Mouse (Mus musculus): ENCODE data around the gene Foxa3. TPM values are rescaled to one million over a fixed set of nuclear protein-coding genes. Genes with fewer than 3 reads are reported as not detected.

Gene Foxa3
- total and polyA plus RNA-seq, 2 experiments from 2014 or later: not detected

GRCm38 (mm10) chr7:19052345-19053135 lies 29.2 kb upstream of the Foxa3 start:
- Histone ChIP-seq H3K4me3 (ENCODE audit: low read depth, low read length) (no peak overlapping the region), H3K27ac (ENCODE audit: low read depth) (no peak overlapping the region), H3K4me1 (ENCODE audit: control insufficient read depth, insufficient read depth) (no peaks in the 10 kb centered on the region), H3K9ac (replicated peaks; ENCODE audit: low read depth, low read length) (no peak overlapping the region), H3K4me2 (ENCODE audit: low read depth, low read length) (no peak overlapping the region), H3K36me3 (replicated peaks; ENCODE audit: control insufficient read depth, insufficient read depth, low read length) (peaks cover 45% of the 10 kb centered on the region), H3K27me3 (ENCODE audit: control insufficient read depth, insufficient read depth, low read length) (no peaks in the 10 kb centered on the region), H3K9me3 (replicated peaks; ENCODE audit: control insufficient read depth, low read length) (no peaks in the 10 kb centered on the region)
- TF ChIP-seq EP300 (IDR thresholded peaks at IDR 0.05; ENCODE audit: low read depth) (no peak), CTCF (IDR thresholded peaks at IDR 0.05; ENCODE audit: low read depth) (no peak)
- WGBS: 85% methylated on average over 15 of the region's 15 CpGs
- DNase-seq (ENCODE audit: low spot score) (no peak), ATAC-seq (ENCODE audit: insufficient read depth, low read depth) (no peak)

DNA sequence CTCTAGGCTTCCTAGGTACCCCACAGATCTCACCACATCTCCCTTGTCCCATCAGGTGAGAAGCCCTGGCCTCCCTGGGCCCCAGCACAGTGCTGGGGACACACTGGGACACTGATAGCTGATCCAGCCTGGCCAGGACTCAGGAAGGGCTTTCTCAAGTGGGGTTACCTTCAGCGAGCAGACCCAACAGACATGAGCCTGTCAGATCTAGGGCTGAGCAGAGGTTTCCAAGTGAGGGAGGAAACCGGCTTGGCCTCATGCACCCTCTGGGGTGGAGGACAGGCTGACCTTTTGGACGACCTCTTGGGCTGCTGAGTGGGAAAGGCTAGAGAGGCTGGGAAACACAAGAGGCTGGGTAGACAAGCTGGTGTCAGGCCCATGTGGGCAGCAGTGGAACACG lies 27.8 kb upstream of the Foxa3 start:
- no peak overlapping the region for H3K4me3 ChIP-seq (ENCODE audit: low read depth, low read length)
- H3K4me2 ChIP-seq (ENCODE audit: low read depth, low read length): no peak overlapping the region
- H3K9ac ChIP-seq (replicated peaks; ENCODE audit: low read depth, low read length): no peak overlapping the region
- H3K27me3 ChIP-seq (ENCODE audit: control insufficient read depth, insufficient read depth, low read length): no peaks in the 10 kb centered on the region
- H3K36me3 ChIP-seq (replicated peaks; ENCODE audit: control insufficient read depth, insufficient read depth, low read length): peaks cover 59% of the 10 kb centered on the region
- no peaks in the 10 kb centered on the region for H3K4me1 ChIP-seq (ENCODE audit: control insufficient read depth, insufficient read depth)
- DNase-seq (ENCODE audit: low spot score) (no peak), ATAC-seq (ENCODE audit: insufficient read depth, low read depth) (no peak)
- no peak overlapping the region for H3K27ac ChIP-seq (ENCODE audit: low read depth)
- no peaks in the 10 kb centered on the region for H3K9me3 ChIP-seq (replicated peaks; ENCODE audit: control insufficient read depth, low read length)
- 55% methylated on average over 4 of the region's 4 CpGs for WGBS
- TF ChIP-seq EP300 (IDR thresholded peaks at IDR 0.05; ENCODE audit: low read depth): no peak
- TF ChIP-seq CTCF (IDR thresholded peaks at IDR 0.05; ENCODE audit: low read depth): no peak

- TF ChIP-seq CTCF (IDR thresholded peaks at IDR 0.05; ENCODE audit: low read depth) (no peak), EP300 (IDR thresholded peaks at IDR 0.05; ENCODE audit: low read depth) (no peak)
- Histone ChIP-seq H3K27me3 (ENCODE audit: control insufficient read depth, insufficient read depth, low read length) (no peaks in the 10 kb centered on the region), H3K9ac (replicated peaks; ENCODE audit: low read depth, low read length) (no peak overlapping the region), H3K27ac (ENCODE audit: low read depth) (no peak overlapping the region), H3K36me3 (replicated peaks; ENCODE audit: control insufficient read depth, insufficient read depth, low read length) (peaks cover 69% of the 10 kb centered on the region), H3K4me1 (ENCODE audit: control insufficient read depth, insufficient read depth) (no peaks in the 10 kb centered on the region), H3K4me3 (ENCODE audit: low read depth, low read length) (no peak overlapping the region), H3K9me3 (replicated peaks; ENCODE audit: control insufficient read depth, low read length) (no peaks in the 10 kb centered on the region), H3K4me2 (ENCODE audit: low read depth, low read length) (no peak overlapping the region)
- 81% methylated on average over 8 of the region's 8 CpGs for whole genome bisulfite sequencing
- no peak for DNase-seq (ENCODE audit: low spot score)
- ATAC-seq (ENCODE audit: insufficient read depth, low read depth): no peak
Measured at GRCm38 (mm10) chr7:19050172-19050571, 26.8 kb upstream of the Foxa3 start.

- Histone ChIP-seq H3K4me3 (ENCODE audit: low read depth, low read length) (no peak overlapping the region), H3K4me1 (ENCODE audit: control insufficient read depth, insufficient read depth) (no peaks in the 10 kb centered on the region), H3K4me2 (ENCODE audit: low read depth, low read length) (no peak overlapping the region), H3K9me3 (replicated peaks; ENCODE audit: control insufficient read depth, low read length) (no peaks in the 10 kb centered on the region), H3K27ac (ENCODE audit: low read depth) (no peak overlapping the region), H3K36me3 (replicated peaks; ENCODE audit: control insufficient read depth, insufficient read depth, low read length) (peaks cover 78% of the 10 kb centered on the region), H3K27me3 (ENCODE audit: control insufficient read depth, insufficient read depth, low read length) (no peaks in the 10 kb centered on the region), H3K9ac (replicated peaks; ENCODE audit: low read depth, low read length) (no peak overlapping the region)
- DNase-seq (ENCODE audit: low spot score): no peak
- TF ChIP-seq CTCF (IDR thresholded peaks at IDR 0.05; ENCODE audit: low read depth): no peak
- no peak for TF ChIP-seq EP300 (IDR thresholded peaks at IDR 0.05; ENCODE audit: low read depth)
- ATAC-seq (ENCODE audit: insufficient read depth, low read depth): no peak
- WGBS: 92% methylated on average over 5 of the region's 5 CpGs
Measured at GRCm38 (mm10) chr7:19049252-19049651, 25.9 kb upstream of the Foxa3 start.

GRCm38 (mm10) chr7:19048006-19048527 lies 24.7 kb upstream of the Foxa3 start:
- Histone ChIP-seq H3K36me3 (replicated peaks; ENCODE audit: control insufficient read depth, insufficient read depth, low read length) (peaks cover 90% of the 10 kb centered on the region), H3K4me3 (ENCODE audit: low read depth, low read length) (no peak overlapping the region), H3K4me2 (ENCODE audit: low read depth, low read length) (no peak overlapping the region), H3K9me3 (replicated peaks; ENCODE audit: control insufficient read depth, low read length) (no peaks in the 10 kb centered on the region), H3K9ac (replicated peaks; ENCODE audit: low read depth, low read length) (no peak overlapping the region), H3K4me1 (ENCODE audit: control insufficient read depth, insufficient read depth) (no peaks in the 10 kb centered on the region), H3K27me3 (ENCODE audit: control insufficient read depth, insufficient read depth, low read length) (no peaks in the 10 kb centered on the region), H3K27ac (ENCODE audit: low read depth) (no peak overlapping the region)
- ATAC-seq (ENCODE audit: insufficient read depth, low read depth): no peak
- 78% methylated on average over 14 of the region's 14 CpGs for WGBS
- TF ChIP-seq EP300 (IDR thresholded peaks at IDR 0.05; ENCODE audit: low read depth): no peak
- no peak for DNase-seq (ENCODE audit: low spot score)

Data from heart, postnatal 0 days (tissue).